Mouse (Mus musculus) right cerebral cortex, adult 18-20 months (tissue): ENCODE measurements around the gene Otol1.

Experiments
- DNase-seq: peaks from one replicate; pipeline ENCODE4 v3.0.0; 2022; ENCODE audit warnings: mixed read lengths

Otol1 gene

GRCm38 (mm10) chr3:70007313-70007712, at the start of gene Otol1:
TSS of gene Otol1 (plus strand) at chr3:70007613.
- DNase-seq, result no peak

- peak; percentile 7 for DNase-seq
Measured at GRCm38 (mm10) chr3:69962187-69962586, 45.2 kb upstream of the Otol1 start.

- no peak for DNase-seq
Measured at GRCm38 (mm10) chr3:69971482-69972097, 35.8 kb upstream of the Otol1 start.

- no peak for DNase-seq
Measured at GRCm38 (mm10) chr3:69978092-69978491, 29.3 kb upstream of the Otol1 start.

GRCm38 (mm10) chr3:69993806-69994205, 13.6 kb upstream of the Otol1 start:
- DNase-seq, result no peak

DNA sequence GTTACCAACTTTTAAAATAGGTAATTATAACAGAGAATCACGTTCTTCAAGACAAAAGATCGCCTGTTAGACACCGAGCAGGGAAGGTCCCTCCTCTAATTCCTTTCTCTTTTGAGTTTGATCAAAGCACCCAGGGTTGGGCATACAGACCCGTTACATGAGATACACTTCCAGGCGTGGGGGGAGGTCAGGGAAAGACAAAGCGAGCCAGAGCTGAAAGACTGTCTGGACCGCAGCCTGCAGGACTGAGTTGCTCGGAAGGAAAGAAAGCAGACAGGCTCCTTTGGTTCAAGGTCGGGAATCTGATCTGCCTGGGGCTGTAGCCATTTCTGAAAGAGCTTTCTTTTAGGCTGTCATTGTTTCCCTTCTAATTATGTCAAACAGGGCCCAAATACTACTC, 5.9 kb upstream of the Otol1 start:
- no peak for DNase-seq

DNA sequence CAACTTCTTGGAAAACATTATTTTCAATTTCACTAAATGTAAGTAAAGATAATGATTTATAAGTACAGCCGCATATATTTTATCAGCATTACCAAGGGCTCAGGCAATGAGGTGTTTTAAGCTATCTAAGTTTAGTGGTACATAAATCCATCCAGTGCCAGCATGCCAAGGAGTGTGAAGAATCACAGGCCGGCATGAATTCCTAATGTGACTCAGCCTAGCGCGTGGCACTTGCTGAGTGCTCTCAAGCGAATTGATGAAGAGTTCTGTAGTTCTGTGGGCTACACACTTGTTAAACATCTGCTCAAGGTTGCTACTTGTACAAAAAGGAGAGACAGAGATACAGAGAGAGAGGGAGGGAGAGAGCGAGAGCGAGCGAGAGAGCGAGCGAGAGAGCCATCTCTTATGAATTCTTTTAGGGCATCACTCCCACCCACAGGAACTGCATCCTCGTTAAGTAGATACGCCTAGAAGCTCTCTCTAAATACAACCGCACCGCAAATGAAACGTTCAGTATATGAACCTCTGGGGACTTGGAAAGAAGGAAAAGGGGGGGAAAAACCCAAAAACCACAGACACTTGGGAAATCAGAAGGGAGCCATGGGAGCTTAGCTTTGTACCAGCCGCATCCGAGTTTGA, 4.2 kb upstream of the Otol1 start:
- DNase-seq, result peak; percentile 15

DNA sequence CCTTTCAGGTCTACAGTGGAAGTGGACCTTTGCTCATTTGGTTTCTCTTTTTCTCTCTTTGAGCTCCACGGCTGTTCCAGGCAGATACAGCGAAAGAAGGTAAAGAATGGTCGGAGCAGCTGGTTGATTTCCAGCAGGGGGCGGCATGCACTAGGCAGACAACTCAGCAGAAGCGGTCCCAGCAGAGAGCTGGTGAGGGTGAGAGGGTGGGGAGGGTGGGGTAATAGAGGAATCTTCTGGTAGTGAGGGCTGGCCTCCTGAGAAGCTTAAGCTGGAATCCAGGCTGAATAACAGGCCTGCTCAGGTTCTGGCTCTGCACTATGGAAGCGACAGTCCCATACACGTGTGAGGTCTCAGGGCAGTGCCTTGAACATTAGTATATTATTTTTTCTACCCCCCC, 3.5 kb upstream of the Otol1 start:
- peak; percentile 8 for DNase-seq

DNA sequence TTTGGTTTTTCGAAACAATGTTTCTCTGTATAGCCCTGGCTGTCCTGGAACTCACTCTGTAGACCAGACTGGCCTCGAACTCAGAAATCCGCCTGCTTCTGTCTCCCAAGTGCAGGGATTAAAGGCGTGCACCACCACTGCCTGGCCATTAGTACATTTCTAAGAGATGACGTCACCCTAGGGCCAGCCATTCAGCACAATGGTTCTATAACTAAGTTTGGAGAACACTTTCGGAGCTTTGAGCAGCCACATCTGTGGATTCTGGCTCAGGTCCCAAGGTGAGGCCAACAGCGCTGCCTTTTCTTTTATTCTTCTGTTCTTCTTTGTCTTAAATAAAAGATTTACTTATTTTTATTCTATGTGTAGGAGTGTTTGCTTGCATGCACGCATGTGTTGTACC, 3.0 kb upstream of the Otol1 start:
- DNase-seq, result no peak

DNA sequence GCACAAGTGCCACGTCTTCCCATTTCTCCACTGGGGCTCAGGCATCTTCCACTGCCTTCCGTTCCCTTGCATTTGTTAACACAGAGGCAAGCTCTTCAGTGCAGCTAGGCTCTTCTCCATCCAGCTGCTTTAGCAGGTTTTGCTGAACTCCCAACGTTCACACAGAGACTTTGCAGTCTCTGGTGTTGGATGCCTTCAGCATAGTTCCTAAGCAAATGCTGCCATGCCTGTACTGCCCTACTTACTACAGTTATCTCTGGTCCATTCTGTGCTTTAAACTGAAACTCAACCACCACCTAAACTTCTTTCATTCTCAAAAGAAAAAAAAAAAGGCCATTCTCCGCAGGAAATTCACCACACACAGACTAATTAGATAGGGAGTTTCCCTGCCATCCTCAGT, 5.2 kb downstream of the Otol1 start:
- no peak for DNase-seq

DNA sequence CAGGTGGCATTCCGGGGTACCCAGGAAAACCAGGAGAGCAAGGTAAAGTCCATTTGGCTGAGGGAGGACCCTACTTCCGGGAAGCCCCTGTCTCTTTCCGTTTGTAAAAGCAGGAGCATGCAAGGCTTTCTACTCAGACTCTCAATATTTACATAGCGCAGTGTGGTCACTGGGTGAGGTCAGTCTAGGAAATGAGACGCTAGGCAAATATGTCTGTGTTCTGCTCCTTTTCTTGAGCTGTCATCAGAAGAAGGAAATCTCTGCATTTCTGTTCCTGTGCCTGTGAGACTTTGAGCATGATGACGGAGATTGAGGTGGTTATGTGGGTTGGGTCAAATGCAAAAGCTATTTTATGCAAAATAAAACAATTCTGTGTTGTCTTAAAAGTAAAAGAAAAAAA, 19.2 kb downstream of the Otol1 start:
- no peak for DNase-seq

- no peak for DNase-seq
Measured at GRCm38 (mm10) chr3:70029260-70029659, 21.8 kb downstream of the Otol1 start.

- peak; percentile 53 for DNase-seq
Measured at GRCm38 (mm10) chr3:70035593-70035992, 28.2 kb downstream of the Otol1 start.
